Mouse (Mus musculus) heart, postnatal 4 days (tissue): ENCODE measurements around the gene Zbtb25. TPM values are rescaled to one million over a fixed set of nuclear protein-coding genes. Genes with fewer than 3 reads are reported as not detected.

ENCODE experiments used
- DNase-seq: peaks from one replicate; pipeline ENCODE4 v3.0.0; 2021
- total RNA-seq, 2 experiments: library from RNA; stranded (reverse); gene quantifications; 2 replicates each; pipeline ENCODE4 v1.2.3; 2021

Gene Zbtb25
- total RNA-seq, result 10 to 100 TPM in 1 of 2 experiments, 1 to 10 TPM in 1; 9.5 to 11.5 TPM

GRCm38 (mm10) chr12:76369206-76369977 lies at the start of gene Zbtb25:
Gene Zbtb25, minus strand, starts transcription at chr12:76369602.
- peak; percentile 86 for DNase-seq

- DNase-seq, result no peak
These were observed 48.9 kb upstream of the Zbtb25 start for GRCm38 (mm10) chr12:76418346-76418745.

GRCm38 (mm10) chr12:76417433-76417854 lies 48.0 kb upstream of the Zbtb25 start, which contains the start of gene Ppp1r36:
Gene Ppp1r36, plus strand, starts transcription at chr12:76417538.
- peak; percentile 44 for DNase-seq

GRCm38 (mm10) chr12:76415383-76416010 lies 46.1 kb upstream of the Zbtb25 start:
- peak; percentile 47 for DNase-seq

- DNase-seq, result no peak
These were observed 39.8 kb upstream of the Zbtb25 start for GRCm38 (mm10) chr12:76409166-76409565.

- no peak for DNase-seq
These were observed 37.8 kb upstream of the Zbtb25 start for GRCm38 (mm10) chr12:76407184-76407583.

GRCm38 (mm10) chr12:76405971-76406370 lies 36.6 kb upstream of the Zbtb25 start:
- no peak for DNase-seq

- peak; percentile 36 for DNase-seq
These were observed 36.0 kb upstream of the Zbtb25 start for GRCm38 (mm10) chr12:76405183-76405970.

GRCm38 (mm10) chr12:76404836-76405182 lies 35.4 kb upstream of the Zbtb25 start:
- DNase-seq, result no peak

- peak; percentile 100 for DNase-seq
These were observed 34.6 kb upstream of the Zbtb25 start, which contains the start of gene Hspa2 for GRCm38 (mm10) chr12:76403886-76404537. Gene Hspa2, plus strand, starts transcription at chr12:76404176.

- DNase-seq, result no peak
These were observed 33.8 kb upstream of the Zbtb25 start for GRCm38 (mm10) chr12:76402991-76403885.

- DNase-seq, result no peak
These were observed 32.3 kb upstream of the Zbtb25 start for GRCm38 (mm10) chr12:76401674-76402073.

- no peak for DNase-seq
These were observed 27.9 kb upstream of the Zbtb25 start for GRCm38 (mm10) chr12:76397281-76397680.

- DNase-seq, result no peak
These were observed 23.6 kb upstream of the Zbtb25 start for GRCm38 (mm10) chr12:76392979-76393378.

- DNase-seq, result no peak
These were observed 22.3 kb upstream of the Zbtb25 start for GRCm38 (mm10) chr12:76391595-76392271.

GRCm38 (mm10) chr12:76388794-76389193 lies 19.4 kb upstream of the Zbtb25 start:
- no peak for DNase-seq

GRCm38 (mm10) chr12:76385342-76385741 lies 15.9 kb upstream of the Zbtb25 start:
- no peak for DNase-seq

GRCm38 (mm10) chr12:76380151-76380550 lies 10.7 kb upstream of the Zbtb25 start:
- DNase-seq, result no peak

GRCm38 (mm10) chr12:76378556-76378955 lies 9.2 kb upstream of the Zbtb25 start:
- DNase-seq, result no peak

GRCm38 (mm10) chr12:76377726-76378125 lies 8.3 kb upstream of the Zbtb25 start:
- DNase-seq, result no peak

GRCm38 (mm10) chr12:76377059-76377458 lies 7.7 kb upstream of the Zbtb25 start:
- no peak for DNase-seq
